Mouse (Mus musculus): Measurements from ENCODE around the gene Mcfd2.

Mcfd2 gene

DNA sequence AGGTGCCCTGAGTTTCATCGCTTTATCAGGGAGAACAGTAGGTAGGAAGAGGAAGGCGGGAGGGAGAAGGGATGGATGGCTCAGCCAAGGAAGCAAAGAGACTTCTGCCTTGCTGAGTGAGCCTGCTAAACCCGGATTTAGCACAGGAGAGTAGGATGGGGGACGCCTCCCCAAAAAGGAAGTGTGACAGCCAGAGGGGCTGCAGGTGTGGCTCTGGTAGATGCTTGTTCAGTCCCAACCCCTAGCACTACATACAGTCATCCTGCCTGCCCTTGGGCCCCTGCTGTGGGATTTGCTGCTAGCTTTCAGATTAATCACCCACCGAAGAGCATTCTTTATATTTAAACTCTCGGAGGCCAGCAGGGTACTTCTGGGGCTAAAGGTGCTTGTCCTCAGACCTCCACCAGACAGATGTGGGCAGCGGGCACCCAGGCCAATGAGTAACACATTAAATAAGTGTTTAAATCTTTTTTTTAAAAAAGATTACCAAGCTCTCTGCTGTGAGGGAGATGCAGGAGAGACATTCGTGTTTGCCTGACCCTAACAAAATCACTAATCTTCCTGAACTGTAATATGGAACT is 21.6 kb upstream of the Mcfd2 start:
- peak; percentile 45 for DNase-seq

DNA sequence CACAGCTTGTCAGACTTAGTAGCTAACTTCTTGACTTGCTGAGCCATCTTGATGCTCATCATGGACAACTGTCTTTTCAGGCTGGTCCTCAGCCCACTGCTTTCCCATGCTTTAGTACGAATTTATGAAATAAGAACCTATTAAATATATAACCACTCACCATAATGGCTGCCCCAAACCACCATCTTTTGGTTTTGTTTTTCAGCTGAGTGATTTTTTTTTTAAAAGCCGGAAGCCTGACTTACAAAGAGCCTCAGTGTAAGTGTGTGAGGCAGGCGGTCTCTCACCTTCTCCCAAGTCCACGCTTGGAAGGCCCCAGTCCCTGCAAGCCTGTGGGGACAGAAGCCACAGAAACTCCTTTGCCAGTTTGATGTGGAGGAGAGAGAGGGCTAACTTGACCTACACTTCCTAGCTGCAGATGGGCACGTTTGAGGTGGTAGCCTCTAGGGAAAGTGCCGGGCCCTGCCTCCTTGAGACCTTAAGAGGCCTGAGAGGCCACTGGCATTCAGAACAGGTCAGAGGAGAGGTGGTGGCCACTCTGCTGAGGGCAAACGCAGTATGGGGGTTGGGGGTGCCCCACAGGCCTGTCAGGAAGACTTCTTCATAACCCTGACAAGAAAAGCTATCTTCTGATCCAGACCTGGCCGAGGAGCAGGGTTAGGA is 20.9 kb upstream of the Mcfd2 start:
- DNase-seq = peak; percentile 37

DNA sequence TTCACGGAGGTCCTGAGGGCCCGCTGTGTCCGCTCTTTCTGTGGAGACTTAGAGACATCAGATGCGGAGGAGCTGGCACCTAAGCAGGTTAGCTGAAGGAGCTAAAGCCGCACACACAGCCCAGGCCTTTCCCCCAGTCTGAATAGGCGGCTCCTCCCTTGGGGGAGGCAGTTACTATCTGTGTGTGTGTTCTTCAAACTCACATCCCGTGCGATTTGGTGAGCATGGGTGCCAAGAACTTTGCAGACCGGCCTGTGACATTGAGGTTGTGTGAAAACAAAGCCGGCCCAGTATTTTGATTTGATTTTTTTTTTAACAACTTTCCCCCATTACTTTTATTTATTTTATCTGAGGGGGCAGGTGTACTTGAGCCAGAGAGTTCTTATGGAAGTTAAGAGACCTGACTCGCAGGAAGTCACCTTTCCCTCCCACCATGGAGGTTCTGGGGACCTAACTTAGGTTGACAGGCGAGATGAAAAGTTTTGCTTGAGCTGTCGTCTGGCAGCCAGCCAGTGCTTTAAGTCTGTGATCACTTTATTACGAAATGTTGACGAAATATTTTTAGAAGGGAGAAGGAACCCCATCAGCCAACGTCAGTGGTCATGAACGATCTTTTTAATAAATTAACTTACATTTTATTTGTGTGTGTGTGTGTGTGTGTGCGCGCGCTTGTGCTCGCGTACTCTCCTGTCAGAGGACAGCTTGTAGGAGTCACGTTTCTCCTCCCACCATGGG is 20.2 kb upstream of the Mcfd2 start:
- no peak for DNase-seq

GRCm38 (mm10) chr17:87284482-87285040 is 18.8 kb upstream of the Mcfd2 start:
- no peak for DNase-seq

DNA sequence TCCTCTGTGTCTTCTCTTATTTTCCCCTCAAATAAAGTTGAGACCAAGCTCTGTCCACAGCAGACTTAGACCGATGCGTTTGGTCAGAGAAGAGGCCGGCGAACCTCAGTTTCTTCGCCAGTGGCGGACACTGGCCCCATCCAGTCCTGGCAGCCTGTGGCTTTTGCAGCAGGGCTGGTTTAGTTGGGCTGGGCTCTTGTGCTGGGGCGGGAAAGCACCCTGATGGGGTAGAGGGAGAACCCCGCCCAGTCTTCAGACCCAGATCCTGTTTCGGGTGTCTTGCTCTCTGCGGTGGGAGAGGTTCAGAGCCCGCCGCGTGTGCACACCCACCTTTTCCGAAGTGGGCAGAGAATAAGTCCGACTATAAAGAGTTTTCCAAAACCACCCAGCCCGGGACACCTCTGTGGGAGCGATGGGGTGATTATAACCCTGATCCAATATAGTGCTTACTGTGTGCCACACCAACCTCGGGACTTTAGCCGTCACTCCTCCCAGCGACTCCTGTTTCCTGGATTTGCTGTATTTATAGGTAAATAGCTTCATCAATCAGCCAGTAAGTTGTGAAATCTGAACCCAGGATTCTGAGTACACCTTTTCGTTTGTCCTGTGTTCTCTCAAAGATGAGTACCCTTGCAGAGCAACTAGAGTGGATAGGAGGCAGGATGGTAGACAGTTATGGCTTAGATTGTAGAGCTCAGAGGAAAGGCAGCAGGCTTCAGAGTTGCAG is 18.2 kb upstream of the Mcfd2 start:
- DNase-seq = peak; percentile 58

GRCm38 (mm10) chr17:87283055-87283754 is 17.5 kb upstream of the Mcfd2 start:
- peak; percentile 79 for DNase-seq

- DNase-seq = peak; percentile 99
Measured at GRCm38 (mm10) chr17:87282706-87283053, 16.9 kb upstream of the Mcfd2 start, which contains the start of gene Ttc7. Ttc7 (plus strand) TSS chr17:87282886.

DNA sequence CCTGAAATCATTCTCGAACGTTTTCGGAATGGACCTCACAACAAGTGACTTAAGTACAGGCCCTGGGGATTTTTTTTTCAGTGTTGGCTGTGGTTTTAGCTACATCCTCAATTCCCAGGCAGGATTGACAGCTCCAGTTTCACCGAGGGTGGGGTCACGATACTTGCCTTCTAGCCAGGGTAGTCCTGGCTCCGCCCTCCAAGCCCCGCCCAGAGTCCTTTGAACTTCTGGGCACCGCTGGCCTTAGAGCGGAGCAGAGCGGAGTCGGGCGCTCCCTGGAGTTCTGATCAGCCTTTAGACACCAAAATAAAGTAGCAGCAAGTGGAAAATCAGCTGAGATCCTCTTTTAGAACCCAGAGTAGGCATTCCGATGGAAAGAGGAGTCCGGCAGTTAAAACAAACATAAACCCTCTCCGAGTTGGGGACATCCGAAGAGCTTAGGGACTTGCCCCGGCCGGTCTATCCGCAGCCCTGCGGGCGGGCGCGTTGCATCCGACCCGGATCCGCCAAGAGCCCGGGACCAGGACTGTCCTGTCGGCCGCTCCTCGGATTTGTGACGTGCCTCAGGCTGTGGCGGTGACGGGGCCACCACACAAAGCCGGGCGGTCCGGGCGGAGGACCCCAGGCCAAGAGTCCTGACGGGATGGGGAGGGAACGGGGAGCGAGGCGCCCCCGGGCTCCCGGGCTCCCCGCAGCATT is 16.4 kb upstream of the Mcfd2 start:
- peak; percentile 91 for DNase-seq

DNA sequence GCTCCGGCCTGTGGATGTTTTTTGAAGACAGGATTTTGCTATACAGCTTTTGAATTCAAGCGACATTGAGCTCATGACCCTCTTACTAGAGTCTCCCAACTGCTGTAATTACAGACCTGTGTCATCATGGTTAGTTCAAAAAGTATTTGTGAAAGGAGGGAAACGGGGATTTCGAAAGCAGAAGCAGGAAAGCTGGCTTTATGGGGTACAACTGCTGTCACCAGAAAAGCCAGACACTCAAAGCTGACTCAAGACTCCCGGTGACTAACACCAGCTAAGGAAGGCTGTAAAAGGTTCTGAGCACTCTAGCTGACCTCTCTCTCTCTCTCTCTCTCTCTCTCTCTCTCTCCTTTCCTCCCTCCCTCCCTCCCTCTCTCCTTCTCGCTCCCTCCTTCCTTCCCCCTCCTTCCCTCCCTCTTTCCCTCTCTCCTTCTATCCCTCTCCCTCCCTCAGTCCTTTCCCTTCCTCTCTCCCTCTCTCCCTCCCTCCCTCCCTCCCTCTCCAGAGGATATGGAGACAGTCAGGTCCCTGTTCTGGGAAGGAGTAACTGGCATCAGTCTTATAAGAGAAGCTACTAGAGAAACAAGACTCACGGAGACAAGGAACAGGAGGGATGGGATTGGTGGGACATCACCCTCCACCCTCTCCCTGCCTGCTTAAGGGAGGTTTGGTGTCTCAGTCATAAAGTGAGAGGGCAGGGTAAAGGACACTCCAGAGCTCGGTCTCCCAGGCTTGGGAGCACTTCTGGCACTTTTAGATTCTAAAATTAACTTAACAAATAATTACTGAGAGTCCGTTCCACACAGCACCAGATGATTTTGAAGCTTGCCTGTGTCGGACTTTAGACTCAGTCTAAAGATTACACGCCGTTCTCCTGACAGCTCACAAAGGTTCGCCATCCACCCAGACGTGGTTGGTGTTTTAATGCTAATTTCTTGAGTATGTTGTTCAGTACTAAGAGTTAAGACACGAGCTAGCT is 9.9 kb upstream of the Mcfd2 start:
- DNase-seq = no peak

GRCm38 (mm10) chr17:87269454-87269853 is 3.7 kb upstream of the Mcfd2 start:
- DNase-seq = no peak

- no peak for DNase-seq
Measured at GRCm38 (mm10) chr17:87264927-87265791, 576 bp downstream of the Mcfd2 start.

DNA sequence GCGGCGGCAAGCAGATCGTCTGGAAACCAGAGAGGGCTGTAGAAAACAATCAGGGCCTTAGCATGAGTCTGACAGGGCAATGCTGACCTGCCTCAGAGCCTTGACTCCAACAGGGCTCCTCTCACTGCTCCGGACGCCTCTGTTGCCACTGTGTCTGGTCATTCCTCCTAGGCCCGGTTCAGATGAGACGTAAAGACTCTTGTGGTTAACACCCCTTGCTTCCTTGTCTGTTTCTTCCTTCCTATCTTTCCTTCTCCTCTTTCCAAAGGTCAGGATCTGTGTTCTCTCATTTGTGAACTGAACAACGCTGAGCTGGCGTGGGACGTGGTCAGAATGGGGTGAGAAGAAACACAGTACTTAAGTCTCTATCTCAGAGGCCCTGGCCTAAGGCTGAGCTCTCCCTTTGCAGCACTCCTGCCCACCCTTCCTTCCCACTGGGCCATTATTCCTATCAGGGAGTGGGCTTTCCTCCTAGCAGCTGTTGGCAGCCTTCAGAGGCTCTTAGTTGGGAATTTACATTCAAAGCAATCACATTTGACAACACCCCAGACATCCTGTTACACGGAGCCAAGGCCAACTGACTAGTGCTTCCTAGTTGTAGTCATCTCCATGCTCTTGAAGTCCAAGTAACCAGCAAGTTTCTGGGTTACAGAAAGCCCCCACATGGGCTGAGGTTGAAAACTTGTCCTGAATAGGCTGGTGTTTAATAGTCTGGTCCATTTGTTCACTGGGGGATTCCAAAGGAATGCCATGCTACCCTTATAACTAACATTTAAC is 1.5 kb downstream of the Mcfd2 start:
- no peak for DNase-seq

- no peak for DNase-seq
Measured at GRCm38 (mm10) chr17:87263401-87263800, 2.3 kb downstream of the Mcfd2 start.

- no peak for DNase-seq
Measured at GRCm38 (mm10) chr17:87255672-87256071, 10.1 kb downstream of the Mcfd2 start.

DNA sequence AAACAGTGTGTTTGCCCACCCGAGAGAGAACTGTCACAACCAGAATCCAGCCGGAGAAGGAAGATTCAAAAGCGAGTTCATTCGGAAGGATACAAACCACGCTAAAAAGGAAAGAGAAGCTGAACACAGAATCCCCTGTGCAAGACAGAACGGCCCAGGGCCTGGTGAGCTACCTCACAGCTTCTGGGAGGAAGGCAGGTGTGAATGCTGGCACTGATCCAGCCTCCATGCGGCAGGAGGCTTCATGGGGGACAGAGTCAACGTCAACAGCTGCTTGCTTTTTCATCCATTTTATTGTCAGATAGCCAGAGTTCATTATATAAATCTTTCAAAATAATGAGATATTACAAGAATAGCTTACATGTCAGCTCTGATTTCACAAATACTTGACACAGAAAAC is 11.4 kb downstream of the Mcfd2 start:
- DNase-seq = peak; percentile 43

GRCm38 (mm10) chr17:87246103-87246502 is 19.6 kb downstream of the Mcfd2 start:
- no peak for DNase-seq

- DNase-seq = no peak
Measured at GRCm38 (mm10) chr17:87237826-87238225, 27.9 kb downstream of the Mcfd2 start.

DNA sequence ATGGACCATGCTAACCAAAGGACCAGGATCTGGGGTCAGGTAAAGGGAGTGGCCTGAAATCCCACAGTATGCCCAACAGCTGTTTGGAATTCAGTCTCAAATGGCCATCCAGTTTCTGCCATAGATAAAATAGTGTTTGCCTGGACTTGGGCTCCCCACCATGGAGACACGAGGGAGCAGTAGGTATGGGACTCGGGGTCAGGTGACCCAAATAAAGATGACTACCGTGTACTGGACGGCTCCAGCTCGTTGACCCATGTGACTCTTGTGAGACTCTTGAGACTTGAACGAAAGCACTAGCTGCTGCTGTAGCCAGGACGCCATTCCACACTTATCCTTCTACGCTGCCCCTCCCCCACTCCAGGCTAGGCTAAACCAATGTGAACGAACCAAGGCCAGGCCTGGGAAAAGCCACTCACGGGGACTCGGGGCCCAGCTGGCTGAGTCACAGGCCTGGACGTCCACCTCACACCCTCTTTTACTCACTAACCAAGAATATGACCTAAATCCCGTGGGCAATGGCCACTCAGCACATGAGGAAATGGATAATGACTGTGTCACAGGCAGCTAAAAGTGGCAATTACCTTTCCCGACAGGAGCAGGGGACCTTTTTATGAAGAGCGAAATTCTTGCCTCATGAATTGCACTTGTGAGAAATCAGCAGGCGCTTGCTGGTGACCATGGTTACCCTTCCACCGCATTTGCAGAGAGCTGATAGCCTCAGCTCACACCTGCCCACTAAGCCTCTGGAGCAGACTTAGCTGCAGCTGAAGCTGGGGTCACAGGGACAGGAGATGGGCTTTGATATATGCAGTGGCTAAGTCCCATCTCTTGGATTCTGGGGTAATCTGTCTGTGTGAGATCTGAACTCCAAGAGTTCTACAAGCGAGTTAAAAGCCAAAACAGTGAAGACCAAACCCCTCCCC is 28.7 kb downstream of the Mcfd2 start:
- no peak for DNase-seq

Measured in thymus, postnatal 25 days (tissue).